Mouse (Mus musculus) neutrophil, adult 83 days (primary cell): ENCODE data around the gene 1700021F05Rik. TPM values are rescaled to one million over a fixed set of nuclear protein-coding genes. Genes with fewer than 3 reads are reported as not detected.

ENCODE experiments used
- total RNA-seq, 2 experiments: library from RNA; stranded (reverse); gene quantifications; one replicate each; pipeline ENCODE4 v1.2.4; 2023

Gene 1700021F05Rik
- total RNA-seq = 10 to 100 TPM; 11.9 to 12.8 TPM

GRCm38 (mm10) chr10:43540442-43541152, at the start of gene 1700021F05Rik:
Gene 1700021F05Rik, minus strand, starts transcription at chr10:43540994.

DNA sequence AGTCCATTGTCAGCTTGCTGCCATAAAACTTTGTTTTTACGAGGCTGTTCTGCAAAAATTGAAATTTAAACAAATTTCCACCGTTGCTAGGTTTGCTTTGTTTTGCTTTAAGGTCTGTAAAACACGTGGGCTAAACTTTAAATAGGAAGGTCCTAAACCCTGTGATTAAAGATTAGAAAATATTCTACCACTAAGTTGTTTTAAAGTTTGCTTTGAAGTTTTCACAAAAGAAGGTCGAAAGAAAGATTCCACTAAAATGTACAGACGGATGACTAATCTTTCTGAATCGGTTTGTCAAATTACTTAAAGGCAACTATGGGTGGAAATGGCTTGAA, 37.2 kb upstream of the 1700021F05Rik start, which contains the start of gene Cd24a:
Gene Cd24a, plus strand, starts transcription at position 288 of the 335 bp plus-strand sequence.

GRCm38 (mm10) chr10:43523931-43524330, 16.9 kb downstream of the 1700021F05Rik start, which contains the start of gene Gm9803:
Gene Gm9803, plus strand, starts transcription at chr10:43524084.

GRCm38 (mm10) chr10:43478751-43479435, 61.9 kb downstream of the 1700021F05Rik start, which contains the start of gene Bend3:
Gene Bend3, plus strand, starts transcription at chr10:43478831.

Other genes with a start within 250 kb of the 1700021F05Rik start
- gene Bend3, start 62.2 kb downstream of the 1700021F05Rik start, total RNA-seq = 1 to 10 TPM; 2.1 to 2.7 TPM
- gene Gm9803, start 16.9 kb downstream of the 1700021F05Rik start, total RNA-seq = 1 to 10 TPM in 1 of 2 experiments, not detected in 1; 5.8 TPM
- gene Cd24a, start 37.3 kb upstream of the 1700021F05Rik start, total RNA-seq = 100 to 1,000 TPM; 753 to 877 TPM